Mouse (Mus musculus): Measurements from ENCODE around the gene Nlk.
"Not testable (repeated sequence)": the region's sequence is repeated elsewhere in the genome, so short reads cannot be mapped to it uniquely, and the experiment has no call there.

Nlk gene

DNA sequence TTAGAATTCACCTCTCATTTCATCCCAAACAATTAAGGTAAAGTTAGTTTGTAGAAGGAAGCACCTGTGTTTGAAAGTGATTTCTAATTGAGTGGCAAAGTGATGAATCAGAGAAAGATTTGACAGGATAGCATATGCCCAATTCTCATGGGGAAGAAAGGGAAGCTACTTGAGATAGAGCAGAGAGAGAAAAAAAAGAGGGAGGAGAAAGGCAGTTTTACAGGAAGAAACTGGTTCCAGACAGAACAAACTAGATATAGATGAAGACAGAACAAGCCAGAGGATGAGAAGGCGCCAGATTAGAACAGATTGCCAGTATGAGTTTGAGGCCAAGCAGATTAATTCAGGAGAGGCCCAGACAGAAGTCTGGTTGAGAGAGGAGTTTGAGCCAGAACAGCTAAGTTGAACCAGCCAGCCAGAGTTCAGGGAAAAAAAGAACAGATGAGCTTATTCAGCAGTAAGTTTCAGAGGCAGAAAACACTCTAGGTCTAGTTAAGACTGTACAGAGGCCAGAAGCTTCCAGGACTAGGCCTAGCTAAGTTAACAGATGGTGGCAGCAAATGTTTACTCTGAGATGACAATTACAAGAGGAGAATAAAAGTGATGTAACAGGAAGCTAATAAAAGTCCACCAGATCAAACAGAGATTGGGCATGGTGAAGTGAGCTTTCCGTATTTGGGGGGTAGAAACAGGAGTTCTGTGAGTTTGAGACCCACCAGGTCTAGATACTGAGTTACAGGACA lies 149.3 kb downstream of the Nlk start:
- DNase-seq (ENCODE audit: low spot score): no peak

DNA sequence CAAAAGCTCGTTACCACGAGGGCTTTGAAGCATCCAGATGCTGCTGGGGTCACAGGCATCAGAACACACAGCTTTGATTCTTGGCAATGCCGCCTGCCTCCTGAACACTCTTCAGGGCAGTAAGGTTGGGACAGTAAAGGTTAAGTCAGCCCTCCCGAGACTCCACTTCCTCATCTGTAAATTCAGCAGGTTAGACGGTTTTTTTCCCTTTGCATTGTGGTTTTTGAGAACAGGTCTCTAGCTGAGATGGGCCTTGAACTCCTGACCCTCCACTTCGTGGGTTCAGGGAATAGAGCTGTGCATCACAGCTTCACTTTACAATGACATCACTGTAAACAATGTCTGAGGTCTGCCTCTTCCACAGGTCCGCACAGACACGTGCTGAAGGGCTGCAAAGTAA lies 152.0 kb downstream of the Nlk start:
- DNase-seq (ENCODE audit: low spot score): no peak

DNA sequence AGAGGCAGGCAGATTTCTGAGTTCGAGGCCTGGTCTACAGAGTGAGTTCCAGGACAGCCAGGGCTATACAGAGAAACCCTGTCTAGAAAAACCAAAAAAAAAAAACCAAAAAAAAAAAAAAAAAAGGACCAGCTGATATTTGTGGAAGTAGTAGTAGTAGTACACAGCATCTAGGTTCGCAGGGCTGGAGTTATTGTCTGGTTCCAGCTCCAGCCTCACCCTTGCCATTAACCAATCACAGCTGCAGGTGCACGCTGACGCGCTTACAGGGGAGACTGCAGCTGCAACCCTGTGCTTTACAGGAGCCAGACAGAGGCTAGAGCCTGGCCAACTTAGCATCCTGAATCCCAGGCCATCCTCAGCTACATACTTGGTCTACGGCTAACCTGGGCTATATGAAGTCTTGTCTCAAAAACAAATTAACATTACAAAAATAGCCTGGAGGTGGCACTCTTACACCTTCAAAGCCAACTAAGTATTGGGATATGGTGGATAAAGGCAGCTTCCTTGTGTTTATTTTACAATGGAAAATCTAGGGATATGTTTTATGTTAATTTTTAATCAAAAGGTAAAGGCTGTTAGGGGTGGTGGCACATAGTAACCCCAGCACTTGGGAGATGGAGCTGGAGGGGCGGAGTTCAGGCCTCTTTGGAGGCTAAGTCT lies 152.6 kb downstream of the Nlk start:
- no peak for DNase-seq (ENCODE audit: low spot score)

DNA sequence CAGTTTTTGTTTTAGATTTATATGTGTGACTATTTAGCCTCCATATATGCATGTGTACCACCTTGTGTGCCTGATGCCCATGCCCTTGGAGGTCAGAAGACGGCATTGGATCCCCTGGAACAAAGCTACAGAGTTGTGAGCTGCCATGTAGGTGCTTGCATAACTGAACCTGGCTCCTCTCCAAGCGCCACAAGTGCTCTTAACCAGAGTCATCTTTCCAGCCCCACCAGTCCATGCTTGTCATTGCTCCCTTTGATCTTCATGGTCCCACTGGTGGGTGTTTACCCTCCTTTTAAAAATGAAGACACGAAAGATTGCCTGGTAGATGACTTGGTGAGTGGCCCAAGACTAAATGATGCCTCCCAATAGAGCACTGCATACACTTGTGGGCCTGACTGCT lies 156.8 kb downstream of the Nlk start:
- no peak for DNase-seq (ENCODE audit: low spot score)

DNA sequence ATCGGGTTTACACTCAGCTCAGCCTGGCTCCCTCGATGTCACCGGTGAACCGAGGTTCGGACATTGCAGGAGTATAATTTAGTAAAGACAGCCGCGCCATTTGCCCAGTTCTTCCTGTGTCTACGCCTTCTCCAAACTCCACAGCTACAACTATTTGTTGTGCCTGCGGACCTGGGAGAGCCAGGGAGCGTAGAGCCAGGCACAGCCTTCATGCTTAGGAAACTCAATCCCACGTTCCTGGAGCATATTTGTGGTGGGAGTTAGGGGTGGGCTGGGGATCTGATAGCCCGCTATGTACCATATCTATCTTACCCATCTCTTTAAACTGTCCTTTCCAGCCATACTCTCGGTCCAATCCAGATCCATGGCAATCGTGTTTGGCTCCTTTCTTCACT lies 160.5 kb downstream of the Nlk start:
- DNase-seq (ENCODE audit: low spot score): no peak

DNA sequence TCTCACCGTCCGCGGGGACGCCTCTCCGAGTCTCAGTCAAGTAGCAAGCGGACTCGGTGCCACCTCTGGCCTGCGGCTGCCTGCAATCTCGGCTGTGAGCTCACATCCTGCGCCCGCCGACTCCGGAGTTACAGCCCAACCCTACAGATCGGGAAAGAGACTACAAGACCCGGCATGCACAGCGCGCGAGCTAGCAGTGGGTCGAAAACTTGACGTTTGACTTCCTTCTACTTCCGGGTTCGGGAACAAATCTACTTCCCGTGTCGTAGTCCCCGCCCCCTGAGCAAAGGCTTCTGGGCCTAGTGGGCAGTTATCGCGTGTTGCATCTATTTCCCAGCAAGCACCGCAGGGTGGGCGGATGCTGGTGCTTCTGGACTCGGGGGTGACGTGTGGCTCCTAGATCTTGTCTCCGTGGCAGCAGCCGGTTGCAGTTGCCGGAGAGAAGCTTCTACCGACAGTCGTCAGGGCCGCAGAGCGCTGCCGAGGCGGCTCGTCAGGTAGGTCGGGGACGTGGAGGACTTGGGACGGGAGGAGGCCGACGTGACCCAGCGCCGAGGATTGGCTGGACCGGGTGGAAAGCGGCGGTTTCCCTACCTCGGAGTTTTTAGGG lies 161.0 kb downstream of the Nlk start, which contains the start of the genes Tnfaip1 and Ift20:
Gene Tnfaip1, minus strand, starts transcription at position 253 of the 610 bp plus-strand sequence.
Gene Ift20, plus strand, starts transcription at position 282 of the 610 bp plus-strand sequence.
- DNase-seq (ENCODE audit: low spot score): peak; percentile 91

DNA sequence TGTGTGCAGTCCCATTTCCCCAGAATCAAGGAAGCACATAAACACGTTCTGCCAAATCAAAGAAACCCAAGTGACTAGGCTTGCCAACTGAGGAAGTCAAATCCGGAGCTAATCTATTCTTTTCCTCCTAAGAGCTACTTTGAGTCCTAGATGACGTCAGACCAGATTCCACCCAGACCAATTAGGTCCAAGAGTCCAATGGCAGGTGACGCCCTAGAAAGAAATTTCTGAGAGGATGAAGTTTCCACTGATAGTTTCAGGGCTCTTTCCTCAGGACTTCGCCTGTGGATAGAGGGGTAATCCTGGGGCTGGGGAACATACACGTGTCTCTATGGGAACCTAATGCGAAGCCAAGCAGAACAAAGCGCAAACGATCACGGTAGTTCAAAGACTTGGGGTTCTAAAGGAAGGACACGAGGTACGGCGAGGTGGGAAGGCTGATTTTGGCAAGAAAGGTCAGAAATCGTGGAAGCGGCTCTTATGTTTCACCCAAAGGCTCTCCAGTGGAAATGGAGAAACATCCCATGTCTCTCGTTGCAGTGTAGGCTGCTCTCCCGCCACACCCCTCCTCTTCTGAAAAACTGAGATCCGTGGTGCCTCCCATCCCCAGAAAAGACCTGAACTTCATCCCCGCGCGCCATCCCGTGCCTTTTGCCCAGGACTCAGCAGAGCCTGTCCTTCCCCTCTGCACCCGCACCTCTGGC lies 161.6 kb downstream of the Nlk start:
- DNase-seq (ENCODE audit: low spot score): peak; percentile 30

DNA sequence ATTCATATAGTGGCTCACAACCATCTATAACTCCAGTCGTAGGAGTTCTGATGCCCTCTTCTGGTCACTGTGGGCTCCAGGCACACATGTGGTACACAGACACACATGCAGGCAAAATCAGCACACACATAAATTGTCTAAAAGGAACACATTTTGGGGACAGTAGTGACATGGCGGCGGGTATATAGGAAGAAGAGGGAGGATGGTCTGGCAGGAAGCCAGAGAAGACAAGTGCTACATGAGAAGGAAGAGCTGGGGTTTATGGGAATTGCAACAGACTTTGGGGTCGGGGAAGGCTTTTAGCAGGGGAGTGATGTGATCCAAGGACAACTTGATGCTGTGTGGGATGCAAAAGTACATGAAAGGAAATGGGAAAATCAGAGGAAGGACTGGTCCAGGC lies 162.7 kb downstream of the Nlk start:
- DNase-seq (ENCODE audit: low spot score): no peak

DNA sequence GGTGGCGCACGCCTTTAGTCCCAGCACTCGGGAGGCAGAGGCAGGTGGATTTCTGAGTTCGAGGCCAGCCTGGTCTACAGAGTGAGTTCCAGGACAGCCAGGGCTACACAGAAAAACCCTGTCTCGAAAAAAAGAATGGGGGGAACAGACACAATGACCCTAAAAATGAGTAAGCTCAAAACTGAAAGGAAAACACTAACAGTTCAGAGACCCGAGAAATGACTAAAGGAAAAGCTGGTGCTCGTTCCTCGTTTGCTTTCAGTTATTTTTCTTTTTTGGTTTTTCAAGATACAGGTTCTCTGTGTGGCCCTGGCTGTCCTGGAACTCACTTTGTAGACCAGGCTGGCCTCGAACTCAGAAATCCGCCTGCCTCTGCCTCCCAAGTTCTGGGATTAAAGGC lies 165.7 kb downstream of the Nlk start:
- DNase-seq (ENCODE audit: low spot score): not testable (repeated sequence)

DNA sequence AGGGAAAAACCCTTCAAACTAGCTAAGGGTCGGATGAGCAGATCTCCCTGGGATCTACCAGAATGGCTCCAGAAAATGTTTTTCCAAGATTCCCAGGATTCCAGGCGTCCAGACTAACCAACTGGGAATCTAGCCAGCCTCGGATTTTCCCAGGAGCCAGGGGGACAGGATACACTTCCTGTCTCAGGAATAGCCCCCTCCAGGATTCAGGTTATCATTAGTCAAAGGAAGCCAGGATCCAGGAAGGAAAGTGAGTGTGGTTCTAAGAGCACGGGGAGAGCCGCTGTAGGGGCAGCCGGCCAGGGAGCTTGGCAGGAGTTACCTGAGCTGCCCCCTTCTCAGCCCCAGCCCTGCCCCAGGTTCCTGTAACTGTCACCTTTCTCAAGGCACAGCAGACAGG lies 166.1 kb downstream of the Nlk start:
- DNase-seq (ENCODE audit: low spot score): no peak

DNA sequence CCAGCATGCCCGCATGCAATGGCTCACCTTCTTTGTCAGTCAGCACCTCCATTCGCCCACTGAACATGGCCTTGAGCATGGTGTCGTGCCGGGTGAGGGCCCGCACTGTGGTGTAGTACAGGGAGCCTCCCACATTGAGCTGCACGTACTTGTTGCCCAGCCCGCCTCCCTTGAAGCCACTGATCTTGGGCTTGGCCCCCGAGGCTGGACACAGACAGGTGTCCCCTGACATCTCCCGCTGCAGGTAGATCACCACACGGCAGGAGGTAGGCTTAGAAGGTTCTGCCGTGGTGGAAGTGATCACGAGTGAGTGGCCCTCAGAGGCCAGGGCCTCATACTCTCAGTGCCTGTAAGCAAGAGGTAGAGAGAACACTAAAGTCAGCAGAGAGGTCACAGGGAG lies 167.2 kb downstream of the Nlk start:
- no peak for DNase-seq (ENCODE audit: low spot score)

DNA sequence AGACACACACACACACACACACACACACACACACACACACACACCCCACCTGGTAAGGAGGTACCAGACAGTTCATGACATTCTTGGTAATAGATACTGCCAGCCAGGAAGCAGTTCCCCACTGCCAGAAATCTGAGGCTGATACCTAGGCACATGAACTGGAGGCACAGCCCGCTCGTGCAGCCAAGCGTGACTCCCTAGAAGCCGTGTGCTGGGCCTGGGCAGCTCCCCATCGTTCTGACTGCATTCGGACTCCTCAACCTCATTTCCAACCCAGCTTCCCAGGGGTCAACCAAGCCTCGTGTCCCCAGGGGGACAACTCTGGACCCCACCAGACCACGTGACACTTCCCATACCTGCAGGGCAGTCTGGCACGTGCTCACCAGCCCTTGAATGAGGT lies 168.5 kb downstream of the Nlk start:
- no peak for DNase-seq (ENCODE audit: low spot score)

DNA sequence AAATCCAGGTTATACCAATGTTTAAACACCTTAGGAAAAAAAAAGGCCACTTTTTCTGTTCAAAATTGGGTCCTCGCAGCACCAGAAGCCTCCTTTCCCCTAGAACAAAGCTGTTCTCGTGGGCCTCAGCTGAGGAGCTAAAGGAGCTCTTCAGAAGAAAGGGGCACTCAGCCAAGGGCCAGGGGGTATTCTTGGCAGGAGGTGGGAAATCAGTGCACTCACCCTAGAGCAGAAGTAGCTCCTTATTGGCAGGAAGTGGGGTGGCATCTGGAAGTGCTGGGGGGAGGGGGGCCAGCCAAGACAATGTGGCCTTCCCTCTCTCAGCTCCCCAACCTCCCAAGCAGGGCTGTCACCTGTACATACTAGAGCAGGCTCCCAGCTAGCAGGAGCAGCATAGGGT lies 172.3 kb downstream of the Nlk start:
- DNase-seq (ENCODE audit: low spot score): no peak

DNA sequence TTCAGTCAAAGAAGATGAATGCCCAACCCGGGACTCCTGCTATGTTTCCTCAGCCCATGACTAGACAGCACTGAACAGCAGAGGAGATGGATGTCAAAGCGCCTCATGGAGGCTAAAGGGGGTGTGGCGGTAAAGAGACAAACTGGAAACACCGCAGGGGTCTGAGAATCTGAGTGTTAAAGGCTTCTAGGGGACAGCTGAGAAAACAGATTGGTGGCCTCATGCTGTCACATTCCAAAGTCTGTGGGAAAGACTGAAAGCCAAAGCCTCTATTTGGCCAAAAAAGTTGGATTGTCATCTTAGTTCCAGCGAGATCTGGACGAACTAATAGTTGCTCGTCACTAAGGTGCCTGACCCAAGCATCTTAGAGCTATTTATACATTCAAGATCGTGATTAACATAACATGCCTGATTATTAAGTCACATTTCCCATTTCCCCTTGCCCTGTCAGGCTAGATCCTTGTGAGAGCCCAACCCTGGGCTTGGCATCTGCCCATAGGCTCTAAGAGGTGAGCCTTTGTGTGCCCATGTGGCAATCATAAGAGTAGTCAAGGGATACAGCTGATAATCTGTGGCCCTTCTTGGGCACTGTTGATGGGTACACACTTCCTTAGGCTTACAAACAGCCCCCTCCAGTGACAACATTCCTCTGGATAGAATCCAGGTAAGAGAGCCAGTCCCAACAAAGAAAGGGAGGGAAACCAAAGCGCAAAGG lies 173.8 kb downstream of the Nlk start:
- DNase-seq (ENCODE audit: low spot score): no peak

DNA sequence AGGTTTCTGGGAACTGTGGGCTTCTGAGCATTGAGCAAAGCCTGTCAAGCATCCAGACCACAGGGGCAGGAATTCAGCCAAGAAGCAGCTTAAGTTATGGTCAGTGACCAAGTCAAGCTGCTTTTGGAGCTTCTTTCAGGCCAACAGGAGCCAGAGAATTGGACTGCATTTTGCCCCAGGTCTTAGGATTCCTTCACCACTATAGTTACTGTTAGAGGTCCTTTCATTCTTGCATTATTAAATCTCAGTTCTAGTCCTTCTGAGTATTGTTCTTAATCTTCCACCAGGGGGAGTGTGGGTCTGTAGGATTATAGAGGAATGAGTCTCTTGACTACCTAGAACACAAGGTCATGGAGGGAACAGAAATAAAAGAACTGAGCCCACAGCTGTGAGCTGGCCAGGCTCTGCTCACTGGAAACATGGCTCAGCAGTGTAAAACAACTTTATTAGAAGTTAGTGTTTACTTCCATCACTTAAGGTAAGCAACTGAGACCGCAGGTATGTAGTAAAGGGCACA lies 174.6 kb downstream of the Nlk start:
- DNase-seq (ENCODE audit: low spot score): no peak

DNA sequence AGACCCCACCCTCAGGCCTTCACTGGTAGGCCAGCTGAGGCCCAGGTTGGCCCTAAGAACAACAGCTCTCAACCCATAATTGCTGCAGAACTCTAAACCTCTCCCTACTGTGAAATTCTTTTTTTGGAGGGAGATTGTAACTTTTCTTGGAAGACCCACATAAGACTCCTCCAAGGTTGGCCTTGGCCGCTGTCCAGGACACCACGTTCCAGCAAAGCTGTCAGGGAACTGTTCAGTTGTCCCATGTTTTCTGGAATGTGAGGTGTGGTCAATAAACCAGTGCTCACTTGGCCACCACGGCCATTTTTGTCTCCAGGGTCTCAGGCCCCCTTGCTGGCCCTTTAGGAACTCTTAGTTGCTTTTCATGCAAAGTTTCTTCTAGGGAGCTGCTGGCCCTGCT lies 175.3 kb downstream of the Nlk start:
- DNase-seq (ENCODE audit: low spot score): no peak

DNA sequence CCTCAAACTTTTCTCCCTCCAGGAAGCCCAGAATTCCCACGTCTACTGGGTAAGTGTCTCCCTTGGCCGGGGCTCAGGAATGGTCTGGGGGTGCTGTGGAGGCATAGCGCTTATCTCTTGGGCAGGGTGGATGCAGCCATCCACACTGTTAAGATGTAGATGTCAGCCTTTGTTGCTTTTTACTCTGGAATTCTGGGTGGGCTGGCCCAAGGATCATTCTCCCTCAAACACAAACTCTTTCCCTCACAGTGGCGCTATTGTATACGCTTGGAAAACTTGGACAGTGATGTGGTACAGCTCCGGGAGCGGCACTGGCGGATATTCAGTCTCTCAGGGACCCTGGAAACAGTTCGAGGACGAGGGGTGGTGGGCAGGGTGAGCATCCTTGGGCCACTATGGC lies 178.2 kb downstream of the Nlk start:
- no peak for DNase-seq (ENCODE audit: low spot score)
